Mouse (Mus musculus) myocyte (in vitro differentiated cells): Measurements from ENCODE around the gene Emc6.

Experiments
- MAX ChIP-seq: IDR thresholded peaks from one replicate; pipeline ENCODE4 v1.6.1; 2011; ENCODE audit warnings: low read depth, mild to moderate bottlenecking, control low read depth
- POLR2A ChIP-seq: IDR thresholded peaks from one replicate; pipeline ENCODE4 v1.6.1; 2011; ENCODE audit warnings: low read depth, mild to moderate bottlenecking, control low read depth, moderate library complexity; ENCODE audit not compliant: insufficient read length
- TCF3 ChIP-seq: IDR thresholded peaks from one replicate; pipeline ENCODE4 v1.6.1; 2011; ENCODE audit warnings: low read depth, control low read depth; ENCODE audit not compliant: insufficient read length

DNA sequence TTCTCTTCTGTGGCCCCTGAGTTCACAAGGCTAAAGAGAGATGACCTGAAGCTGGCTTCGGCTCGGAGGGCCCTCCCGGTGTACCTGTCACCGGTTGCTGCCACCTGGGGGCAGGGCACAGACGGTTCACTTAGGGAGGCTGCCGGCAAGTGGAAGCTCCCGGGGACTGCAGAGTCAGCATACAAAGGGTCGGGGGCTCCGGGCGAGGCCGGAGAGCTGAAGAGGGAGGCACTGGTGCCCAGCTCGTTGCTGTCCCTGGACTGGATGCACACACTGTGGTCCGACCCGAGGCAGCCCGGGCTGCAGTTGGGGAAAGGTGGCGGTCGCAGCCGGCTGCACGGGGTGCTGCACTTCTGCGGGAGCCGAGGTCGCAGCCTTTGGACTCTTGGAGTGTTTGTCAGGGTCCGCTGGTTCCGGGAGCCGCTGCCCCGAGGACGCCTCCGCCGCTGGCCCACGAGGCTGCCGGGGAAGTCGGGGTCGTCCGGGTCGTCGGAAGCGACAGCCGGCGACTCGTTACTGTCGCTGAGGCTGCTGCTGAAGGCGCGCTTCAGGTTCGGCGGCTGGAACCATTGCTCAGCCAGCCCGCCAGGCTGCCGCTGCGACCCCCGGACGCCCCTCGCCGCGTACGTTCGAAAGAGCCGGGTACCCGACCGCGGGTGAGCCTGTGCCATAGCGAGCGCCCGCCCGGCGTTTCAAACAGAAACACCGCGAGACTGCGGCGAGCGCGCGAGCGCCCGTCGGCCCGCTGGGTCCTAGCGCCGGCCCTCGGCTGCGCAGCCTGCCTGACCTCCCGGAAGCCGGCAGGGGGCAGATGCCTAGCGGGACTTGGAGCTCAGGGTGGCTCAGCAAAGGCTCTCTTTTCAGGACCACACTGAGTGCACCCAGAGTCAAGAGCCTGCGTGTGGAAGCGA is 39.0 kb downstream of the Emc6 start, which contains the start of gene Haspin:
- no peak for TF ChIP-seq MAX
- TF ChIP-seq POLR2A: peak; percentile 73
- no peak for TF ChIP-seq TCF3
